Mouse (Mus musculus) spleen, adult 2 months (tissue): ENCODE measurements at regions not wholly inside any gene's neighbourhood (a gene's known extent, or its start where the extent isn't known, plus 50 kb on each side); places are given as distances from the start of the nearest gene placed in this dataset.

Experiments used
- CTCF ChIP-seq: fragments of 200-500 bp; IDR thresholded peaks from 2 replicates; pipeline ENCODE4 v1.5.1; 2011; ENCODE audit warnings: mild to moderate bottlenecking, inconsistent platforms; ENCODE audit not compliant: insufficient read depth, insufficient read length, insufficient replicate concordance; ENCODE audit errors: extremely low read depth
- POLR2A ChIP-seq: fragments of 200-500 bp; IDR thresholded peaks from 2 replicates; pipeline ENCODE4 v1.6.1; 2011; ENCODE audit warnings: low read depth, low read length, inconsistent platforms

GRCm38 (mm10) chr5:64536393-64537112 is 266.6 kb upstream of the Klf3 start:
- TF ChIP-seq CTCF (no peak), POLR2A (no peak)
